Mouse (Mus musculus) retina, postnatal 7 days (tissue): Measurements from ENCODE around the gene Hoxc9.

Source experiments
- DNase-seq: peaks from one replicate; pipeline ENCODE4 v3.0.0-alpha.2; 2012; ENCODE audit warnings: low read depth, low spot score

The Hoxc9 gene

GRCm38 (mm10) chr15:102976171-102976570, at the start of gene Hoxc9:
Gene Hoxc9 (plus strand): TSS chr15:102976439.
- no peak for DNase-seq

DNA sequence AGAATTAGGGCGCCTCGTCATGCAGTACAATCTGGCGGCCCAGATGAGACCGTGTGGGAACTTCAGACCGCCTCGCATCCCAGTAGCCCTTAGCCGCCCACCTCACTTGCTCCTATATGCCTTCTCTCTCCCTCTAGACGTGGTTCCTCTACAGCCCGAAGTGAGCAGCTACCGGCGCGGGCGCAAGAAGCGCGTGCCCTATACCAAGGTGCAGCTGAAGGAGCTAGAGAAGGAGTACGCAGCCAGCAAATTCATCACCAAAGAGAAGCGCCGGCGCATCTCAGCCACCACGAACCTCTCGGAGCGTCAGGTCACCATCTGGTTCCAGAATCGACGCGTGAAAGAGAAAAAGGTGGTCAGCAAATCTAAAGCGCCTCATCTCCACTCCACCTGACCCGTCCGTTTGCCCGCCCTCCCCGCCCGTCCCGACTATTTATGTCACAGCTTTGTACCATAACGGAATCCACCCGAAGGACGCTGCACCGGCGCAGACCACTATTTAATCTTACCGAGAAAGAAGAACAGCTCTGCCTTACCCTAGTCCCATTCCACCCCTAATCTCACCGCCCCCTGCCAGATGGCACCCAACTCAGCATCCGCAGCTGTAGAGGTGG, 49.1 kb upstream of the Hoxc9 start:
- DNase-seq = no peak

- no peak for DNase-seq
Measured at GRCm38 (mm10) chr15:102931706-102932358, 44.4 kb upstream of the Hoxc9 start.

- no peak for DNase-seq
Measured at GRCm38 (mm10) chr15:102934438-102934837, 41.8 kb upstream of the Hoxc9 start.

- no peak for DNase-seq
Measured at GRCm38 (mm10) chr15:102934897-102935296, 41.3 kb upstream of the Hoxc9 start.

GRCm38 (mm10) chr15:102936279-102936972, 39.8 kb upstream of the Hoxc9 start, which contains the start of gene Hoxc12:
Gene Hoxc12 (plus strand): TSS chr15:102936757.
- no peak for DNase-seq

- no peak for DNase-seq
Measured at GRCm38 (mm10) chr15:102937036-102937666, 39.1 kb upstream of the Hoxc9 start.

DNA sequence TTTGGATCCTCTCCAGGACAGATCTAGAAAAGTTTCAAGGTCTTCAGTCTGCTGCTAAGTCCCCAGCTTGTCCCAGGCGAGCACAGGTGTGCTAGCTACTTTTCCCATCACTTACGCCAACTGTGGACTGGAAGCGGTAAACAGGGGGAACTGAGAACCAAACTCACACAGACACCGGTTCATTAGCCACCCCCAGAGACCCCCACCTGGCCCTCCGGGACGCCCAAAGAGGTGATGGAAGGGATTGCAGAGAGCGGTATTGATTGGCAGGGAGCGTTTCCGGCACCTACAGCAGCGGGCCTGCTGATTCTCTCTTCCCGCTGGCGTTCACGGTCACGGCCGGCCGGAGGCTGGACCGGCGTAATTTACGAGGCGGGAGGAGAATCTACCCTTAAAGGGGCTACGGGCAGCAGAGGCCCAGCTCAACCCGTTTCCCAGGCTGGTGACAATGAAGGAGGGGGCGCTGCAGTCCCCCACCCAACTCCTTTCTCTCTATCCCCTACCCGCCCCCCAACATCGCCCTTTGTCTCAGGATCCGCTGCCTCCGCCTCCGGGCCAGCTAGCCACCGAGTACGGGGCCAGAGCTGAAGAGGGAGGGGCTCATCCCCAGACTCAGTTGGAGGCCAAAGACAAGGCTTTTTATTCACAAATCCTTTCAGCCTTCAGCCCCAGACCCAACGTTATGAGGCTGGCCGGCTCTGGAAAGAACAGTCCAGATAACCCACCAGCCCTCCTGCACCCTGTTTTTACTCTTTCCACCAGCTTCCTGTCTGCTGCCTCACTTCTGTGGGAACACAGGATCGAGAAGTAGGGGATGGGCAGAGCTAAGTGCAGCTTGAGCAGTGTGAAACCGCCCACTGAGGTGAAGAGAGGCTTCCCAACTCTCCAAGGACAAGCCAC, 36.7 kb upstream of the Hoxc9 start:
- no peak for DNase-seq

DNA sequence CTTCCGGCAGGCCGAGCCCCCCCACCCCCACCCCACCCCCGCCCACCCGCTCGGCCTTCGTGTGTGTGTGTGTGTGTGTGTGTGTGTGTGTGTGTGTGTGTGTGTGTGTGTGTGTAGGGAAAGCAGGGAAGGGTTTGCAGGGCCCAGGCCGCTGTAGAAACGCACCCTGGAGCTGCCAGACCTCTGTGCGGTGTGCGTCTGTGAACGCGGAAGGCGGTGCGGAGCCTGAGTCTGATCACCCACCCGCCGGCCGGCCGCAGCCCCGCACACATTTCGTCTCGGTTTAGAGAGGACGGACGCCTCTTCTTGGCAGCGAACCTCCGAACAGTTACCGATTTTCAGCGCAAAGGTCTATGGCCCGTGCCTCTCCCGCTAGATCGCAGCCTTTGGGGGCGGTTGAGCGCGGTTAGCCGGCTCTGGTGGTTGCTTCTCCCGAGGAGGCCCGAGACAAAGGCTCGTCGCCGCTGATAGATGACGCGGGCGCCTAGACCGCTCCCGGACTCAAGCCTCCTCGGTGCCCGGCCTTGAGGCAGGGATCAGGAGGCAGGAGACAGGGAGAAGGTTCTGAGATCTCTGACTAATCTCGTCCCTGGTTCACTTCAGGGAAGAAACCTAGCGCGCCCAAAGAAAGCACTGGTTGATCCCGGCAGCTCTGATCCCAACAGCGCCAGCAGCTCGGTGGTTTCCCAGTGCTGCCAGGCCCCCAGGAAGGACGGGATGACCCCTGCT, 33.3 kb upstream of the Hoxc9 start:
- no peak for DNase-seq

DNA sequence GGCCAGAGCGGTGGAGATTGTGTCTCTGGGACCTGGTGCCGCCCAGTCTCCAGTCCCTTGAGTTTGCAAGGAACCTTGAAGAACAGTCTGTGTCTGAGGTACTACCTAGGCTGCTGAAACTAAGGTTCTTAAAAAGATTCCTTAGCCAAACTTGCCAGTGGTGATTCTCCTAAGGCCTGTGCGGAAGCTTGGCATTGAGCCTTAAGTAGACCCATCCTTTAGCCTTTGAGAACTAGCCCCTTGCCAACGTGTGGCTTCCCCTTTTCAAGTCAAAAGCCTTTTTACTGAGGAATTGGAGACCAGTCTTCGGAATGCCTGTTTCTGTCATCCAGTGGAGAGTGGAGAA, 32.8 kb upstream of the Hoxc9 start:
- no peak for DNase-seq

DNA sequence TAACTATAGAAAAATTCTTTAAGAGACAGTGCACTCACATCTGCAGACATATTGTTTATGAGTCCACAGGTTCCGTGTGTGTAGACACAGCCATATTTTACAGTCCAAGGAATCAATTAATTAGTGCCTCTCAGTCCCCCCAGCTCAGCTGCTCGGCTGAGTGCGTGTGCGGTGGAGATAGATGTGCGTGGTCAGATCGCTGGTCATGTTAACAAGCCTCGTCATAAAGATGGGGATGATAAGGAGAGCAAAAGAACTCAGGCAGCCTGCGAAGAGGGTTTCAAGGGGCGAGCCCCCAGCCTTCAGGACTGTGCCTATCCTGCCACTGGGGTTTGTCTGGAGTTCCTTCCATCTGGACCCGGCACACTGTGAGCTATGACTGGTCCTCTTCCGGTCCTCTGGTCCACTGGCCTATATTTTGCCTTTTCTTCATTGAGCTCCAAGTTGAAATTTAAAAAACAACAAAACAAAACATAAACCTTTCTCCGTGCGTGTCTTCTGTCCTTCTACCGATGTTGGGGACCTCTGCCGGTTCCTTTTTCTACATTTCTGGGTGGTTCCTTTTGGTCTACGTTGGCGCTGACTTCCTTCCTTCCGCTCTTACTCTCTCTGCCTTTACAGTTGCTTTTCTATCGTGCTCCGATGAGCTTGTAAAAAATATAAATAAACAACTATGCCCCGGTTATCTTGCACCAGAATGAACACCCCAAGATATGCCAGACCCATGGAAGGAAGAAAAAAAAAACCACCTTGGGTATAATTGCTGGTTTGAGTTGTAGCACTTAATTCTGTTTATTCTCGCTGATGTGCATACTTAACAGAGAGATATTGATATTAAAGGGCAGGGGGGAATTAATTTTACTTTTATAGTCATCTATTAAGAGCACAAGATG, 30.8 kb upstream of the Hoxc9 start:
- DNase-seq = no peak

DNA sequence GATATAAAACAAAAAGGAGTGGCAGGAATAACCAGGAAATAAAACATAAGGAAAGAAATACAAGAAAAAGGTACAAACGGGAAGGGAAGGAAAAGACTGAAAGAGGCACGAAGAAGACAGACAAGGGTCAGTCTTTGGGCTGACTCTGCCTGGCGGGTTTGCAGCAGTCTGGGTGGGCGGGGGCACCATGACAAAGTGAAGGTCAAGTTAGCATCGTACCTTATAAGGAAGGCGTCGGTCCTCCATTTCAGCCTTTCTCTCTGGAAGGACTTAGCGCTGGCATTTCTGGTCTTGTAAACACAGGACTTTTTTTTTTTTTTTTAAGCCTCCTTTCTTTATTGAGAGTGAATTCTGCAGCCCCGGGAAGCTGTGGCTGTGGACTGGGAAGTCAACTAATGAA, 29.0 kb upstream of the Hoxc9 start:
- no peak for DNase-seq

- DNase-seq = no peak
Measured at GRCm38 (mm10) chr15:102948842-102949241, 27.4 kb upstream of the Hoxc9 start.

DNA sequence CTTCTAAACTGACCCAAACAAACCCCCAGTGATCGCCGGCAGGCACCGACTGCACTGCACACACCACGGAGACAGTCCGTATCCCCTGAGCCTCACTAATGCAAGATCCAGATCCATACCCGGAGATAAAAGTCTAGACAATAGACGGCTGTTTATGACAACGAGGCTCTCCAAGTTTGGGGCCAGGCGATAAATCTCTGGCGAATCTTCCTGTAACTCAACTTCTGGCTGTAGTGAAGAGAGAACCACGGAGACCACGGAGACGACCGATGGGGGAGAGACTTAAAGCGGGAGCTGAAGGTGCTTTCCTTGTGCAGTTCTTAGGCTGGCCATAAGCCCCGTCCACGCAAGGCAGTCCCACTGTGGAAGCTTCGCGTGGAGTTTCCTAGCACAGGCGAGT, 26.5 kb upstream of the Hoxc9 start:
- DNase-seq = no peak

GRCm38 (mm10) chr15:102950877-102951276, 25.4 kb upstream of the Hoxc9 start:
- no peak for DNase-seq

DNA sequence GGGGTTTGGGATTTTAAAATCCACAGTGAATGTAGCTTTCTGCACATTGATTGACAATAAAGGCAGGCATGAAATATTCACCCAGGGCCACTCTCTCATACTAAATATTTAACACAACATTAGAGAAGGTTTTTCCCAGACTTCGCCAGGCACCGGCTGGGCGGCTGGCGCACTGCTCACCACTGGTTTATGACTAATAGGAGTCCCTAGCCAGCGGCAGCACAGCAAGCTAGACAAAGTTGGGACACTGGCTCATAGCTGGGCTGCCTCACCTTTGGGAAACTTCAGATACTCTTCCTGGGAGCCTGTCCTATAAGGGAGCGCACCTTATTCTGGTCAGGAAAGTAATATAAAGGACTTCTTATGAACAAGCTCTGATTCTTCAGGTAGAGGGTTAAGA, 22.7 kb upstream of the Hoxc9 start:
- no peak for DNase-seq

DNA sequence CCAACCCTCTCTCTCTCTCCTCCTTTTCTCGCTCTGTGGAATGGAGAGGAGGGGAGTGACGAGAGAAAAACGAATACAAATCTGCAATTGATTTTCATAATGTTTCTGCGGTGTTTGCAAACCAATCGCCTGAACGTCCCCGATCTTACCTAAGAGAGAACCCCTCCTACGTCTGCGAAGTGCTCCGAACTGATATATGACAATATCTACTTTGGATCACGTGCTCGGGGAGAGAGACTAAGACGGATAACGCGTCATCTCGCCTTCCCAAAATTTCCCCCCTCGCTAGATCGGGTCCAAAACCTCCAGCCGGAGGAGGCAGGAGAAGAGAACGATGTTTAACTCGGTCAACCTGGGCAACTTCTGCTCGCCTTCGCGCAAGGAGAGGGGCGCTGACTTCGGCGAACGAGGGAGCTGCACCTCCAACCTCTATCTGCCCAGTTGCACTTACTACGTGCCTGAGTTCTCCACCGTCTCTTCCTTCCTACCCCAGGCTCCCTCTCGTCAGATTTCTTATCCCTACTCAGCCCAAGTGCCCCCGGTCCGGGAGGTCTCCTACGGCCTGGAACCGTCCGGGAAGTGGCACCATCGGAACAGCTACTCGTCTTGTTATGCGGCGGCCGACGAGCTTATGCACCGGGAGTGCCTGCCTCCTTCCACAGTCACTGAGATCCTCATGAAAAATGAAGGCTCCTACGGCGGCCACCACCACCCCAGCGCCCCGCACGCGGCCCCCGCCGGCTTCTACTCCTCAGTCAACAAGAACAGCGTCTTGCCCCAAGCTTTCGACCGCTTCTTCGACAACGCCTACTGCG, 21.8 kb upstream of the Hoxc9 start, which contains the start of gene Hoxc11:
TSS of gene Hoxc11 (plus strand) at position 236 of the 815 bp plus-strand sequence.
- DNase-seq = no peak

GRCm38 (mm10) chr15:102955007-102955382, 21.2 kb upstream of the Hoxc9 start:
- no peak for DNase-seq
